Mouse (Mus musculus): Measurements from ENCODE around the gene Ly75.

The Ly75 gene

GRCm38 (mm10) chr2:60382858-60383669 is at the start of gene Ly75:
TSS of gene Ly75 (minus strand) at chr2:60383303.
- peak; percentile 66 for DNase-seq (ENCODE audit: low spot score)

- DNase-seq (ENCODE audit: low spot score): no peak
These were observed 47.4 kb upstream of the Ly75 start for GRCm38 (mm10) chr2:60430315-60431021.

DNA sequence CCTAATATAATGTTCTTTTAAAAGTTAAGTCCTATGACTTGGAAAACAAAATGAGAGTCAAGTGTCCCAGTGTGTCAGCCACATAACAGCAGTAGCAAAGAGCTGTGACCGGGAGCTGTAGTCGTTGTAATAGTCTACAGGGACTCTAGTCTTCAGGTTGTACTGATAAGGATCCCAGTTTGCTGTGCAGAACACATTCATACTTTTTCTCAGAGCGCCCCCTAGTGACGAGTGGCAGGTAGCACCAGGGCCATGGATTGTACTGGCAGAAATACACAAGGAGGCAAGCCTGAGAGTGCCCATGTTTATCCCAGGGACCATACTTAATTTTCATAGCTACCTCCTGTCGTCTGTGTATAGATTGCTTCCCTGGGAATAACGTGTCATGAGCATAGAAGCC is 35.0 kb upstream of the Ly75 start:
- peak; percentile 39 for DNase-seq (ENCODE audit: low spot score)

- DNase-seq (ENCODE audit: low spot score): no peak
These were observed 31.2 kb upstream of the Ly75 start for GRCm38 (mm10) chr2:60414334-60414733.

DNA sequence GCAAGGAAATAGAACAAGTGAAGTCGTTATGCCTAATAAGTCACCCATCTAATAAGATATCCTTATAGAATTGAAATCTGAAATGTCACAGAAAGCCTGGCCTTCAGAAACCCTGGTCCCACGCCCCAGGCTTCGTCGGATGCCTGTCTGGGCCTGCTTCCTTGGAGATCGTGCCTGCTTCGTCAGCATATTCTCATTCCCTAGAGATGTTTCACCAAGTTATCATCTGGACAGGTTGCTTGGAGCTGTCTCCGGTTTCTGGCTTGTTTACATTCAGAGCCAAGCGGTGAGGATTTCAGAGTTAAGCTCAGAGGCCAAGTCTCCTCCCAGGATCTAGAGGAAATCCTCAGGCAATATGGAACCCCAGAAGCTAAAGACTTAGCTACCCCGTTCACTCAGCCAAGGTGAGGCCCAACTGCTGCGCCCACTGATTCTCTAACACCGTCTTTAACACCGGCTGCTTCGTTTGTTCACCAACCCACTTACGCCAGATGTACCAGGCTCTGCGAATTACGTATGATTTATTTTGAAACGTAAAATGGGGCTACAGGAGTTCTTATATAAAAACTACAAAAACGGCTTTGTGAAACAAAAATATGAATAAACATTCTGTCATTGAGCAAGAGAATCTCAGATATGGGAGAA is 30.0 kb upstream of the Ly75 start:
- no peak for DNase-seq (ENCODE audit: low spot score)

DNA sequence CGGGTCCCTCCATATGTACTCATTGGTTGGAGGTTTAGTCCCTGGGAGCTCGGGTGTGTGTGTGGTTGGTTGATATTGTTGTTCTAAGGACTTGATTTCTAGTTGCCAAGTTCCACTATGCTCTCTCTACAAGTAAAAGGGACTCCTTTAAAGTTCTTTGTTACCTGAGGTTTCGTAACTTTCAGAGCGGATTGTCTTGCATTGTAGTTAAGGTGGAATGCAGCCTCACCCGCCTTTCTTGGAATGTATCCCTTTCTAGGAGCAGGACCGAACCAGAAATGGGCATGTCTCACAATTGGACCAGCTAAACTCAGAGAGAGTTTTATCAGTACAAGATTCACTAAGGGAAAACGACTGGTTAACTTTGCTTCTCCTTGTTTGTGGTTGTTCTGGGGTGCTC is 28.1 kb upstream of the Ly75 start:
- DNase-seq (ENCODE audit: low spot score): no peak

GRCm38 (mm10) chr2:60409989-60410763 is 27.1 kb upstream of the Ly75 start:
- DNase-seq (ENCODE audit: low spot score): no peak

DNA sequence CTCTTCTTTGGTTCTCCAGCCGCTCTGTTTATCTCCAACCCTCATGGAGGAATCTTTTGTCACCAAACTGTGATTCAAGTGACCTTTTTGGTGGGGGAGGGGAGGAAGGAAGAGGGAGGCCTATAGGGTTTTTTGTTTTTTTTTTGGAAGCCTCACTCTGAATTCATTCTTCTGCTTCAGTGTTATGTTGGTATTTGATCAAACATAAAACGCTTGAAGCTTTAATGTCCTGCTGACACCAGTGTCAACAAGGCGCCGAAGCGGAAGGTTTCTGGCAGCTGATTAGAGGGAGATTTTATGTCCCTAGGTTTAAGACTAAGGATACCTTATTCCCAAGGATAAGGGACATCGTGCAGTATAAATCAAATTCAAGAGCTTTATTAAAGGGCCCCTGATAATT is 26.1 kb upstream of the Ly75 start:
- DNase-seq (ENCODE audit: low spot score): no peak

DNA sequence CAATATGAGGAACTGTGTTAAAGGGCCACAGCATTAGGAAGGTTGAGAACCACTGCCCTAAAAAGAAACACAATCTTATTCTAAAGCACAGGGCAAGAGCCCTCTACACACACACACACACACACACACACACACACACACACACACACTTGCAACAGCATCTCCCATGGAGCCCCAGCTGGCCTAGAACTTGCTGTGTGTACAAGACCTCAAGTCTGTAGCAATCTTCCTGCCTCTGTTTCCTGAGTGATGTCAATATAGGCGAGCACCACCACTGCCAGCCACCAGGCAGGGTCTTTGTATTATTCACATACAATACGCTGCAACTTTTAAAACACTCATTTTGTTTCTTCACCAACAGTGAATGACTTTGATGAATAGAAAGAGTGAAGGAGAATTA is 24.3 kb upstream of the Ly75 start:
- no peak for DNase-seq (ENCODE audit: low spot score)

- DNase-seq (ENCODE audit: low spot score): no peak
These were observed 22.3 kb upstream of the Ly75 start for GRCm38 (mm10) chr2:60405431-60405830.

GRCm38 (mm10) chr2:60404763-60405162 is 21.7 kb upstream of the Ly75 start:
- no peak for DNase-seq (ENCODE audit: low spot score)

- DNase-seq (ENCODE audit: low spot score): no peak
These were observed 18.6 kb upstream of the Ly75 start for GRCm38 (mm10) chr2:60401694-60402093.

DNA sequence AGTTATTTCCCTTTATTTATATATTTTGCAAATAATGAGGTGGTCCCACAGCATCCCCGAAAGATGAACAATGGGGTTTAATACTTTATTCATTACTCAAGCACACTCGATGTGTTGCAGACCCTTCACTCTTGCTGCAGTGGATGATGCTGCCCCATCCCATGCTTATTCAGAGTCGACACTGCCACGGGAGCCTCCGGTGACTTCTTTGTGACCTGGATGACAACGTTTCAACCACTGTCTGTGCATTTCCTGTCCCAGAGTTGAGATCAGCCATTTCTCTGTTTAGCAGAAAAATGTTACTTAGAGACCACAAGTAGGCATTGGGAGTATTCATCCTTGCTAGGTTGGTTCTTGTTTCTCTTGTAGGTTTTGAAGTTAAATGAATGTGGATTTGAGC is 10.7 kb upstream of the Ly75 start:
- DNase-seq (ENCODE audit: low spot score): no peak

GRCm38 (mm10) chr2:60392286-60392685 is 9.2 kb upstream of the Ly75 start:
- DNase-seq (ENCODE audit: low spot score): no peak

GRCm38 (mm10) chr2:60387363-60387762 is 4.3 kb upstream of the Ly75 start:
- DNase-seq (ENCODE audit: low spot score): no peak

GRCm38 (mm10) chr2:60386835-60387234 is 3.7 kb upstream of the Ly75 start:
- DNase-seq (ENCODE audit: low spot score): no peak

DNA sequence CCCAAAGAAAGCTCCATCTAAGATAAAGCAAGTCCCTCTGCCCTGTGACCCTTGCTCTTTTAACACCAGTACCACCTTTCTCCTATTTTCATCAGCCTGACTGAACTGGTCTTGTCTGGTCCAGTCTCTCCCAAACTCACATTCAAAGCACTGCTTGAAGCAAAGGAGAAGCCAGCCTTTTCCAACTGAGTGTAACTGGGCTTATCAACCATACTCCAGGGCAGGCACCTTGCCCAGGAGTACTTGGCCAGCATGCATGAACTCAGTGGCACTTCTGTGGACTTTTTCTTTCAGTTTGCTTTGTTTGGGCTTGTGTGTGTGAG is 1.6 kb upstream of the Ly75 start:
- no peak for DNase-seq (ENCODE audit: low spot score)

DNA sequence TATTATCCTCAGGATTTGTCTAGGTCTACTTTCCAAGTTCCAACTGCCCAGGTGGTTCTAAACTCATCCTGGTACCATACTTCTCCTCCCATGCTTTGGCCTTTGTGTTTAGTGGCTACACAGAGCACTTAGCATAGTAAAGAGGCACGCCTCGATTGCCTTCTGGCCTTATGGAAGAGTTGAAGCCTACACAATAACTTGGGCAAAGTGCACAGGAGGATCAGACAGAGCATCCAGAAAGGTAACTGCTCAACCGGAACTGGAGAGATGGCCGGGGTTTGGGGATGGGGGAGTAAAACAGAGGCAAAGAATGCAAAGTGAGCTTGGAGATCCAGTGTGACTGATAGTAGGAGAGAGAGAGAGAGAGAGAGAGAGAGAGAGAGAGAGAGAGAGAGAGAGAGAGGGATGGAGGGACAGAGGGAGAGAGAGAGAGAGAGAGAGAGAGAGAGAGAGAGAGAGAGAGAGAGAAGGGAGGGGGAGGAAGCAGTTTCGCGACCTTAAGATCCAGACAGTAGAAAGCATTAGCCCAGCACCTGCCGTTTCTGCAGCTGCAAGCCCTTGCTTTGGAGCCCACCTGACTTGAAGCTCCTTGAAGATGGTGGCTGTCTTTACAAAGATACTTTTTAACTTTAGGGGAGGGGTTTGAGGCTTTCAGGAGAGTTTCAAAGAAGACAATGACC is 1.1 kb upstream of the Ly75 start:
- no peak for DNase-seq (ENCODE audit: low spot score)

- DNase-seq (ENCODE audit: low spot score): no peak
These were observed 757 bp downstream of the Ly75 start for GRCm38 (mm10) chr2:60382346-60382745.

DNA sequence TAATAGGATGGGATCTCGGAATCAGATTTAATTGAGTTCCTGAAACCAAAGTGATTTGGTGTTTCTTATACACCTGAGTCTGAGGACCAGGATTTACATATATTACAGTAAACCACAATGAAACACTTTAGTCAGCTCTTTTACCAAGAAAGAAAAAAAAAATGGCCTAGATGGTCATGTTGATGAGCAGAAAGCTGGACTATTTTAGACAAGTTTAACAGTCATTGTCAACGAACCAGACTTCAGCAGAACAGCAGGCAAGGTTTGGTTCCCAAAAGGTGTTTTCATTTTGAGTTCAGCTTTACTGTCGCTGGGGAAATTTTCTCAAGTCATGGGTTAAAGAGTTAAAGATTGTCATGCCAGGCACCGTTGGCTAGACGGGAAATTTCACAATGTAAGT is 5.8 kb downstream of the Ly75 start:
- no peak for DNase-seq (ENCODE audit: low spot score)

DNA sequence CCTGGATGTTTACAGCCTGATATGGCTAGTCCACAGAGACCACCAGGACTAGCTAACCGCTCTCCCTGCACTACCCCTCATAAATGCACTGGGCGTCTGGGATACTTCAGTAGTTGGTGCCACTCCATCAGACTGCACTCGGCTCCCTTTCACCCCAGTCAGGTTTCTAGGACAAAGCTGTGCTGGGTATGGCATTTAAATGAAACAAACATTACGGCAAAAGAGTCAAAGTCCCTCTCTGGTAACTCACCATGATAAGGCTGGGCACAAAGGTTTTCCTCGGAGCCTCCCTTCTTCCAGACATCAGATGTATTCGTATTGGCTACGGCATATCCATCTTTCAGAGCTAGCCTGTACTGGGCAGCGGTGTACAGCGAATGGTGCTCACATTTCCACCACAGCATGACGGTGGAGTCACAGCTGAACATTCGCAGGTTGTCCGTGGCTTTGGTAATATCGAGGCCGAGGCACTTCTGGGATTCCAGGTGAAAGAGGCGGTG is 7.4 kb downstream of the Ly75 start:
- no peak for DNase-seq (ENCODE audit: low spot score)

- no peak for DNase-seq (ENCODE audit: low spot score)
These were observed 8.0 kb downstream of the Ly75 start for GRCm38 (mm10) chr2:60375126-60375525.

All from spleen, adult 12 weeks (tissue).